Mouse (Mus musculus) kidney, postnatal 4 days (tissue): Measurements from ENCODE around the gene Myh7.

Source experiments
- DNase-seq, 2 experiments: peaks; one replicate each; pipeline ENCODE4 v3.0.0; 2021; ENCODE audit warnings: mixed read lengths in 2 of 2

The Myh7 gene

DNA sequence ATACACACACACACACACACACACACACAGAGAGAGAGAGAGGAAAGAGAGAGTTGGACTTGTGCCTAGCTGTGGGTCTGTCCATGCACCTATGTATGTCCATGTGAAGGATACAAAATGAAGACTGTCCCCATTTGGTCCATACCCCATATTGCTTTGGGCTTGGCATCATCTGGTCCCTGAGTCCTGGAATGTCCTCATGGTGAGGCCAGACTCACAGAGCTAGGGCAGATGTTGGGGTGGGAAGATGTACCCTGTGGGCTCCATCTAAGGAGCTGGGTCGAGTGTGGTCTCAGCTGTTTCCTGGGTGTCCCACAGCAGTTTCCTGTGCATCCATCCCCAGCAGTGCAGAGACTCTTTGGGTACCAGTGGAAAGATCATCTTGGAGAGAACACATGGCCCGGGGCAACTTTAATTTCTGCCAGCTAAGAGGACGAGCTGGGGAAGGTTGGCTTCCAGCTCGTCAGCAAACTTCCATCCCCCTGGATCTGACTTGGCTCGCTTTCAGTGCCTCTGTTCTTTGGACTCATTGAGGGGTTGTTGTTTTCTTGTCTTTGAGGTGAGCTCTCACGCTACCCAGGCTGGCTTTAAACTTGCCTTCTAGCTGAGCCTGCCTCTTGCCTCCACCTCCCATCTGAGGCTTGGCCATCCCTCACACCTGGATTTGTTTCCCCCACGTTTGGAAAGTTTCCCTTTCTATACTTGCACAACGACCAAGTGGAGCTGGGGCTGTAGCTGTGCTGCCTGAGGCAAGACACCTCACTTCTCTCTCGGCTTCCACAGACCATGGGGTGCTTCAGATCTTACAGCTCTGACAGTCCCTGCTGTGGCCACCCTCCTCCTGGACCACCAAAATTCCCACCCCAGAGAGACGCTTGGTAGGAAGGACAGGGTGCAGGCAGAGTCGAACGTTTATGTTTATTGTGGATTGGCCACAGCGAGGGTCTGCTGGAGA lies 53.1 kb downstream of the Myh7 start:
- DNase-seq: no peak

DNA sequence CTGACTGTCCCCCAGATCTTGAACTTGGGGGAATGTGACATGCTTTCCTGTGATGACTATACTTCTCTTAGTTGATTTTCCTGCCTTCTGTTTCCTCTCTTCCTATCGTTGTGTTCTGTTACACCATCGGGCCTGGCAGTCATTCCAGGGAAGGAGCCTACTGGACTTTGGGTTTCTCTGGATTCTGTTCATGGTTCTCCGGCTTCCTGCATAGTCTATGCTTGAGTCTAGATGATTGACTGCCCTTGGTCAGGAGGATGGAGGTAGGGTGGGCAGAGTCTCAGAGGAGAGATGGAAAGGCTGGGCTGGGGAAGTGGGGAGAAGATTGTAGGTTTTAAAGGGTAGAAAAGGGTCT lies 54.3 kb downstream of the Myh7 start:
- no peak for DNase-seq

DNA sequence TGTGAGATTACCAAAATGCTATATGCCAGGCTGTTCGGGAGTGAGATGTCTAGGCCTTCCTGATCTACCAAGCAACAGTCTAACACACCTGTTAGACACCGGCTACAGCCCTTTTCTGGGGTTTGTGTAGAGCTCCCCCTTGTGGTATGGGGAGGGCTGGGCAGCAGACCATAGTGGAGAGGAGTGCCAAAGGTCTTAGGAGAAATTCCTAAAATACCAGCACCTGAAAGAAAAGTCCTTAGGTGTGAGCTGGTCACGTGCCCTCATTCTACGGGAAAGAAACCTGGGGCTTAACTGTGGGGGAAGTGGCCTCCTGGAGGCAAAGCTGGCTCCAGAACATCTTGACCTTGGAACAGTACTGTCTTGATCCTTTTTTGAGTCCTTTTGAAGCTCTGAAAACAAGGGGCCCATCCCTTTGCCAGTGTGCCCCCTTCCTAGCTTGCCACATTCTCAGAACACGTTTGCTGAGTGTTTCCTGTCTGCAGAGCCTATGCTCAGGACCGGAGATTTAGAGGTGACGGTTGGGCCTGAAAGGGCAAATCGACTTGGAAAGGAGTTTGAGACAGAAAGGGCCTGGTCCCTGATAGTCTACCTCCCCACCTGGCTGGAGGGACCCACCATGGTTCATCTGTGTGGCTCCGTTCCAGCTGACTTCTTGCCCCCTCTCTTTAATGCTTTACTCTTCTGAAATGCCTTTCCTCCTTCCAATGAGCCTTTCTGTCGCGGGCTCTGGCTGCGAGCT lies 54.8 kb downstream of the Myh7 start:
- peak; percentile 76 to 84 for DNase-seq

DNA sequence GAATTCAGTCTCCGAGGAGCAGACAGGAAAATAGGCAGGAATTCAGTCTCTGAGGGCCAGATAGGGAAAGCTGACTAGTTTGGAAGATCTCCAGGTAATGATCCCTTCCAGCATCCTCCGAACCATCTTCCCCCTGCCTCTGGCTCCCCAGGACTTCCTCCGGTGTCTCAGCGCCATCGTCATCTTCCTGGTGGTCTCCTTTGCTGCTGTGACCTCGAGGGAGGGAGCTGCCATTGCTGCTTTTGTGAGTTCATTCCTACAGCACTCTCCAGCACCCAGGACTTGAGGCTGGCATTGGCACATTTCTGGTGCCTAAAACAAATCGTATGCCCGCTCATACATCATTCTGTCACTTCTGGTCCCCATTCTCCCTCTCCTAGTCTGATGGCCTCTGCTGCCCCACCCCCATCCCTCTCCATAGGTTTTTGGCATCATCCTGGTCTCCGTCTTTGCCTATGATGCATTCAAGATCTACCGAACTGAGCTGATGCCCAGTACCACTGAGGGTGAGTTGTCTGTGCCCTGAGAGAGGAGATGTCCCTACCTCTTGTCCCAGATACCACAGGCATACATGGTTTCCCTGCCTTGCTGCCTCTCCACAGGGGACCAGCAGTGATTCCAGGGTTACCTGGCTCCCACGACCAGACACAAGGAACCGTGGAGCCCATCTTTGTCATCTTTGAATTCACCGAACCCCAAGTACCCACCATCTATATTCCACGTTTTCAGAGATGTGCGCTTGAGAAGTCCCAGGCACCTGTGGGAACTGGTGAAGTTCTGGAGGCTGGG lies 55.8 kb downstream of the Myh7 start:
- no peak for DNase-seq

DNA sequence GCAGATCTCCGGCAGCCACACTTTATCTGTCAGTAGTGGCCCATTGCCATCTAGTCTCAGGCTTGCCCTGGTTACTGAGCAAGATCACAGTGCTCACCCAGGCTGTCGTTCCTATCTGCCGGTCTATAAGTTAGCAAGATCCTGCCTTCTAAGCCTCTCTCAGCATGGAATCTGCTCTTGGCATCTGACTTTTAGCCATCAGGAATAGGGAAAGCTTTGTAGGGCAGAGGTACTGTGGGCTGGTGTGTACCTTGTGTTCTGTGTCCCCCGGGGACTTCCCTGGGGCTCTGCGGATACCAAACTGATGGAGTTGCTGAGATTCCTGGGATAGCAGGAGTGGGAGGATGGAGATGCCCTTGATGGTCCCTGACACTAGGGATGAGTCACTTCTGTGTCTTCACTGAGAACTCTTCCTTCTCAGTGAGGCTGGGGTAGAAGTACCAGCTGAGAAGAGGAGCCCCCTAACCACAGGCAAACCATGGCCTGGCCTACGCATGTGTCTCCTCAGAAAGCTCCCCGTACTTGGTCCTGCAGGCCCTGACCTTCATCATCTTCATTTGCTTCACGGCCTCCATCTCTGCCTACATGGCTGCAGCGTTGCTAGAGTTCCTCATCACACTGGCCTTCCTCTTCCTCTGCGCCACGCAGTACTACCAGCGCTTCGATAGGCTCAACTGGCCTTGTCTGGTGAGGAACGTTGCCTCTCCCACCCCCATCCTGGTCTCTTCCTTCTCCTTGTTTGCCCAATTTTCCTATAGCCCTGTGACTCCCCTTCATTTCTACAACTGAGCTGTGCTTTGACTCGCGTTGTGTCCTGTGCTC lies 56.9 kb downstream of the Myh7 start:
- no peak for DNase-seq

DNA sequence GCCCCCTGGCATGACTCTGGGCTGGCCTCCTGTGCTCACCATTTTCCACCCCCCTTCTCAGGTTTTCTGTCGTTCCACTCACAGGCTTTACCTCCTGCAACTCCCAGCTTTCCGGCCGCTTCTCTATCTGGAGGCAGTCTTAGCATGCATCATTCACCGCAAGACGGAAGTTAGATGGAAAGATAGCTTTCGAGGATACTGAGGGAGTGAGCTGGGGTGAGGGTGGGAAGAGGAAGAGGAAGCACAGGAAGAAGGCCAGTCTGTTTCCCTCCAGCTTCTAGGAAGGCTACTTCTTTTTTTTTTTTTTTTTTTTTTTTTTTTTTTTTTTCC lies 57.6 kb downstream of the Myh7 start:
- DNase-seq: peak in 1 of 2 experiments; percentile 33

DNA sequence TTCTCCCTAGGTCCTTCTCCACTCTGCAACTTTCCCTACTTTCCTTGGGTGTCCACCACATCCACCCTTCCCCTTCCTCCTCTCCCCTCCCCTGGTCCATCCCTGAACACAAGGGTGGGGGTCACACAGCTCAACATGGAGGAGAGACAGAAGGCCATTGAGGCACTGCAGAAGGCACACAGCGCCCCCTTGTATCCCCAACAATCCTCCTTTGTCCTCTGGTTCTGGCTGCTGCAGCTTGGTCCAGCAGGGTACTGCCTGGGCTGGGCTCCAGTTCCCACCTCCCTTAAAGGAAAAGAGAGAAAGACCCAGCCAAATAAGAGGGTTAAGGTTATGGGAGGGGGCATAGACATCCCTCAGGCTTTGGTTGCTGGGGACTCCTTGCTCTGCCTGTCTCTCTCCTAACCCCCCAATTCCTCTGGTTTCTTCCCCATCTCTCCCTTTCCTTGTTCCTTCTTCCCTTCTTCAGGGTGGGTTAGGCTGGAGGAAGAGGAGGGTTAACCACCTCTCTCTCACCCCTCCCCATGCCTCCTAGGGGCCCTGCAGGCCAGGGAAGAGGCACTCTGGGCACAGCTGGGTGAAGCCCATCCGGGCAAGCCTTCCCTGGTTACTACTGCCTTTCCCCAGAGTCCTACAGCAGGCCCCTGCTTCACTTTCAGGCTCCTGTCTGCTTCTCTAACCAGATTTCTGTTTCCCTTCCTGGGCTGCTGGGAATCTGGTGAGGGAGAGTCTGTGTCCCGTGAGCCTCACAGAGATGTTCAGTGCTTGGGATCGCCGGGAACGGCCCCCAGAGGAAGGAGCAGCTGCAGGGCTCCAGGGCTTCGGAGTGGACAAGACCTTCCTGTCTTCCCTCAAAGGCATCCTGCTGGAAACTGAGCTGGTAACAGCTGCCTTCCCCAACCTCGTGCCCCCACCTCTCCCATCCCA lies 58.3 kb downstream of the Myh7 start, which contains the start of gene Cmtm5:
Cmtm5 (plus strand) TSS at position 358 of the 927 bp plus-strand sequence.
- peak; percentile 24 to 50 for DNase-seq

DNA sequence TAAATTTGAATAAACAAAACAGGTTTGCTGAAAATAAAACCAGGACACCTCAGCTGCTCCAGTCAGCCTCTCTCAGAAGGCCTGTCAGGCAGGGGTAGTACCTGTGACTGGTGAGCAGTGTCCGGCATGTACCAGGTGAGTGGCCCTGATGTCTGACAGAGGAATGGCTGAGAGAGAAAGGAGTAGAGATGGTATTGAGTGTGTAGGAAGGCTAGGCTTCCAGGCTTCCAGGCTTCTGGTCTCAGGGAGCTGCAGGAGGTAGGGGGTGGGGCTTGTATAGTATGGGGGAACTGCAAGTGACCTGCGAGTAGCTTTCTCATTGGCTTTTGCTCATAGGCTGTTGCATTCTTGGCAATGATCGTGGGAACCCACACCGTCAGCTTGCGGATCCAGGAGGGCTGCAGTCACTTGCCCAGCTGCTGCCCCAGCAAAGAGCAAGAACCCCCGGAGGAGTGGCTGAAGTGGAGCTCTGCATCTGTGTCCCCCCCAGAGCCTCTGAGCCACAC lies 61.7 kb downstream of the Myh7 start, which contains the start of gene Il25:
Il25 (plus strand) TSS at position 51 of the 506 bp plus-strand sequence.
- peak in 1 of 2 experiments; percentile 24 for DNase-seq

DNA sequence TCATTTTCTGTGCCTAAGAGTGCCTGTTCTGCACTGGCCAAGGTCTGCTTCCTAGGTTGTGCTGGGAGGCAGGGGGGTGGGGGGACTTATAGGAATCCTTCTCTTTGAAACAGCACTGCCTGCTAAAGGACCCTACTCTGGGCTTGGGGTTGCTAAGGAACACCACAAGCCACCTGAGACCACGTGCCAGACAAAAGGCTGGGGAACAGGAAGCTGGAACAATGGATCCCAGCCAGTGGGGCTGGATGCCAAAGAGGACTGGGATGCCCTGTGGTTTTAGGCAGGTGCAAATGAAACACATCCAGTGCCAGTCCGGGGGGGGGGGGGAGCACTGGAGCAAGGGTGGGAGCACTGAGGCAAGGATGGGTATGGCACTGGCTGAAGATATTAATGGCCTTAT lies 64.0 kb downstream of the Myh7 start:
- DNase-seq: no peak

DNA sequence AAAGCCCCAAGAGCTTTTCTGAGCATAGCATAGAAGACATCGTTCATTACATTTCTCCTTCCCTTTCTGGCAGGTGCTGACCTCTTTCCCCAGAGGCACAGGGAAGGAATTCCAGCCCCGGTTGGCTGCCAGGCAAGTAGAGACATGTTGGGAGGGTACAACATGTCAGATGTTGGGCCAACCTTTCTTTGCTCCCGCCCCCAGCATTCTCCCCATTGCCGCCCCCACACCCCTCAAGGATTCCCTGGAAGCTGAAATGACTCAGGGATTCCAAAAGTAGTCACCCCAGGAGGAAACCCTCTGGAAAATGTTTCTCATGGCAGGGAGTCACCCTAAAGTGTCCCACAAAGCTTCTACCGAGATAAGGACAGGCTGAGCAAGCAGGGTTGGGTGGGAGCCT lies 64.6 kb downstream of the Myh7 start:
- no peak for DNase-seq

DNA sequence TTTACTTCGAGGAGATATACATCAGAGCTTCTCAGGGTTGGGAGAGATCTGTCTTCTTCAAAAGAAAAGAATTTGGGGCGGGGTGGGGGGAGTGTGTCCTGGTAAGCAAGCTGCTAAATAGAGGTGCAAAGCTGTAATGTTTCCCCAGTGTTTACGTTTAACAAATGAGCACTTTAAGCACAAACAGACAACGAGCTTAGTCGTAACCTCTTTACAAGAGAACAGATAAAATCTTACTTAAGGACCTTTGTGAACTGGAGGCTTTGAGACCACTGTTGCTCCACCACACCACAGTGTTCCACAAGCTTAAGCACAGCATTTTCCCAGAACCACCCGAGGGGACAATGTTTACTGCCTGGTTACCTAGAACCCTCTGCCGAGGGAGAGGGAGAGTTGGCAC lies 67.1 kb downstream of the Myh7 start:
- DNase-seq: no peak

DNA sequence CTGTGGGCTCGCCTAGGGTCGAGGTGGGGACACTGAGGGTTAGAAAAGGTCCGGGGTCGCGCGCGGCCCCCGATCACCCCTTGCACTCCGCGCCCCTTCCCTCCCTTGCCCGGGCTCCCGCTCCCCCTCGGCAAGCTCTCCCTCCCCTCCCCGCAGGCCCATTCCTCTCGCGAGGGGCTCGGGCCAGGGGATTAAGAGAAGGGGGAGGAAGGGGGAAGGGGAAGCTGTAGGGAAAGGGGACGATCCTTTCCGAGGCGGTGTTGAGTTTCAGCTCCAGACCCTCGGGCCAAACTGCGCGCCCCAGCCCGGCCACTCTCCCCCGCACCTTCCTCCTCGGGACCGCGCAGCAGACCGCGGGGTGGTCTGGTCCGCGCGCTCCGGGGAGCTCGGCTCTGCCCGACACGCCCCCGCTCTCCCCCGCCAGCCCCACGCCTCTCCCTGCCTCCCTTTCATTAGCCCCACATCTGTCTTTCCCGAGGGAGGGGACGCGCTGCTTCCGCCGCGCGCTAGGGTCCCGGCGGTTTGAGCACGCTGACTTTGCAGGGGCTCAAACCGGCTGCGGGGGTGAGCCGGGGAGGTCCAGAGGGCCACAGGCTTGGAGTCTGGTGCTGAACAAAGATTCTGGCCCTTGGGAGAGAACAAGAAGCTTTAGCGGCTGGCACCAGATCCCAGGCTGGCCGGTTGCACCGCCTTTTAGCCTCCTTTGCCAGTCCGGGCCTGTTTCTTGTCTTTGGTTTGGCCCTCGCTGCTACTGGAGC lies 67.8 kb downstream of the Myh7 start:
- DNase-seq: peak; percentile 86 to 91

DNA sequence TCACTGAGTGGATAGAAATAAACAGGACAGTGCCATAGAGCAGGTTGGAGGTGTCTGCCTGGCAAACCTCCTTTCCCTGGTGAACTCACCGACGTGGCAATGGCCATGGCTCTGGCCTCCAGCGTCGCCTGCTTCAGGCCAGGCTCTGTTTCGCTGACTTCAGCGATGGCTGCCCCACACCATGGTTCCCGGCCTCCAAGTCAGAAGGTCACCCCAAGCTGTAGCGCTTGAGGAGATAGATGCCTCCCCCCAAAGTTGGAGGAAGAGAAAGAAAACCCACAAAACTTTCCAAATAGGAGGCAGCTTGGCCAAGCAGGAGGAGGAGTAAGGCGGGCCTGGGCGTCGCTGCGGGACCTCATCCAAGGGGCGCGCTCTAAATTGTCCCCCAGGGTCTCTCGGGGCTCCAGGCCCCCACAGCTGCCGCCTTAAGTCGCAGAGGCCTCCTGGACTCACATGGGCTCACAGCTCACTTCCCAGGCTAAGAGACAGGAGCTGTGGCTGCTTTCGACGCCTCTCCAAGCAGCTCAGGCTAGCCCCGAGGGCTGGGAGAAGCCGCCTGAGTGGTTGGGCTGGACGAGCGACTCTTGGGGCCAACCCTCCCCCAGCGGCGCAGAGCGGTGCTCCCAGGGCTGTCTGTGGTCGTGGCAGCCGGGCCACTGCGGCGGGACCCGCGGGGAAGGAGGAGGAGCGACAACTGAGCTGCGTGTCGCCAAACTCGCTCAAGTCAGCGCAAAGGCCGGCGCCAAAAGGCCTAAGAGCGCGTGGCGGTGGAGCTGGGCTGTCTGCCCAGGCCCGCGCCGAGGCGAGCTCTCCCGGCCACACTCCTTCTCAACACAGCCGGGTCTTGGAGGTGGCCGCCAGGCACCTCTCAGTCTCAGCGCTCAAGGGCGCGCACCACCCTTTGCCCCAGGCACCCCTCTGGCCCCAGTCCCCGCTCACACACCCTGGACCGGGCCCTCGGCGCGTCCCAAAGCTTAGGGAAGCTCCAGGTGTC lies 68.8 kb downstream of the Myh7 start, which contains the start of gene Efs:
Efs (minus strand) TSS at position 778 of the 994 bp plus-strand sequence.
- DNase-seq: peak; percentile 80 to 88

DNA sequence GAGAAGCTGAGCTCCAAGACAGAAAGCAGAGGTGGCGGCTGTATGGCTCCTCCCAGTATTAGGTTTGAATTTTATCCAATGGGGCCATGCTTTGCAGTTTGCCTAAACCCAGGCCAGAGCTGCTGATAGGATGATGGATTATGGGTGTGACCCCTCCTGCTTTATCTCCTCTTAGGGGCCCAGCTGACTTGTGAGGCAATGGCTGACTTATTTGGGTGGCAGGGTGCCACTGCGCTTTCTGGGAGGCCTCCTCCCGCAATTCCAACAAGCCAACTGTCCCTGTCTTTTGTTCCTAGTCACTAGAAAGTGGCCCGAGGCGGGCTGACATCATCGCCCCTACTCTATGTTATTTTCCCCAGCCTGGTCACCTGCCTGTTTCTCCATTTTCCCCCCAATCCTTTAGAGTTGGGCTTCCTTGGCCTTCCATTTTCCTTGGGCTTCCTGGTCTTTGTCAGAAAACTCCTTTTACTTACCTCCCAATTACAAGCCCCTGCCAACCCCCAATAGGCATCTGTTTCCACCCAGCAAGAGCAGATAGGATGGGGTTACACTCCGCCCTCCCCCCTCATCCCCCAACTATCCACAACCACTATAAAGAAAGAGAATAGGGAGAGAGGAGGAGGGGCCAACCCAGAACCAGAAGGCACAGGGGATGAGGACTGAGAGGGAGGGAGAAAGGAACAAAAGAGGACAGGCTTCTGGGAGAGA lies 69.6 kb downstream of the Myh7 start:
- DNase-seq: peak; percentile 61 to 71
